Mouse (Mus musculus) adrenal gland, postnatal 14 days (tissue): Measurements from ENCODE around the gene Kcnk5. TPM values are rescaled to one million over a fixed set of nuclear protein-coding genes. Genes with fewer than 3 reads are reported as not detected.

Source experiments
- DNase-seq: peaks from one replicate; pipeline ENCODE4 v3.0.0; 2021; ENCODE audit warnings: mixed read lengths
- long read RNA-seq, 2 experiments: library from polyadenylated mRNA; stranded (forward); transcript quantifications; one replicate each; pipeline ENCODE4 v2.0.0; 2021
- total RNA-seq: library from RNA; stranded (reverse); gene quantifications from 2 replicates; pipeline ENCODE4 v1.2.3, GENCODE M21; 2021

Kcnk5 gene
- 8.8 and 14.2 TPM in 2 replicates for total RNA-seq
- long read RNA-seq, experiment 1, transcript Kcnk5-201 (5 exons, 3,392 nt) = major isoform, 7 of 11 reads
- long read RNA-seq, experiment 1, partial matches to known transcripts = 1 of 11 reads
- long read RNA-seq, experiment 1, other reads (novel, unspliced or antisense) = 3 of 11 reads
- long read RNA-seq, experiment 2, transcript Kcnk5-201 (5 exons, 3,392 nt) = major isoform, 19 of 22 reads
- long read RNA-seq, experiment 2, partial matches to known transcripts = 1 of 22 reads
- long read RNA-seq, experiment 2, other reads (novel, unspliced or antisense) = 2 of 22 reads

- peak; percentile 96 for DNase-seq
Measured at GRCm38 (mm10) chr14:20181466-20181921, at the start of gene Kcnk5. Gene Kcnk5 (minus strand): TSS chr14:20181809.

DNA sequence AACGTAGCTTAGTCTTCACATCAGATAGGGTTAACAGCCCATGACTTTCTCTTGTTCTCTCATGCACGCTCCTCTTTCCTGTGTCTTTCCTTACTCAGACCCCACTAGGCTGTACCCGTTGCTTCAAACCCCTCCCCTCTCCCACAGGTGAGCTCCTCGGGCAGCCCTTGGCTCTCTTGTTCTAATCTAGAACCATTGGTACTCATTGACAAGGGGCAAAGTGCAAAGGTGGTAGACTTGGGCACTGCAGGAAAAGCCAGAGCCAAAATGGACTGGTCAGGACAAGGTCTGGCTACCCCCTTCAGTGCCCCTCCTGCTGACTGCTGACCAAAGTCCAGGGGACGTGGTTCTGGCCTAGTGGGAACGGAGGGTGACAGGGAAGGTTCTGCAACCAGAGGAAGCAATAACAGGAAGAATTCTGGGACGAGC, 48.5 kb upstream of the Kcnk5 start:
- no peak for DNase-seq

GRCm38 (mm10) chr14:20229437-20229836, 47.8 kb upstream of the Kcnk5 start:
- DNase-seq = no peak

DNA sequence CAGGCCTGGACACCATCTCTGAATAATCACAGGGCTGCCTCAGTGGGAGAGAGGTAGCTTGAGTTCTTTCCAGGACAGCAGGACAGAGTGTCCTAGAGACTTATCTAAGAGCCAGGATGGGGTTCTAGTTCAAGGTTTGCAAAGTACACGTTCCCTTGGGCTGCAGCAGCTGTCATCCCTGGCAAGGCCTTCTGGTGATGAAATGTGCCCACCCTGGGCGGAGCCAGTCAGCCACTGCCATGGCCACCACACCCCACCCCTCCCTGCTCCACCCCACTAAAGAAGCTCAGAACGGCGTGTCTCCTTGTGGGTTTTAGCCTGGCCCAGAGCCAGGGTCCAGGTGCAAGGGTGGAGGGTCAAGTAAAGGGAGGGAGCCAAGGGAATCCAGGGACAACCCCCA, 46.7 kb upstream of the Kcnk5 start:
- peak; percentile 76 for DNase-seq

DNA sequence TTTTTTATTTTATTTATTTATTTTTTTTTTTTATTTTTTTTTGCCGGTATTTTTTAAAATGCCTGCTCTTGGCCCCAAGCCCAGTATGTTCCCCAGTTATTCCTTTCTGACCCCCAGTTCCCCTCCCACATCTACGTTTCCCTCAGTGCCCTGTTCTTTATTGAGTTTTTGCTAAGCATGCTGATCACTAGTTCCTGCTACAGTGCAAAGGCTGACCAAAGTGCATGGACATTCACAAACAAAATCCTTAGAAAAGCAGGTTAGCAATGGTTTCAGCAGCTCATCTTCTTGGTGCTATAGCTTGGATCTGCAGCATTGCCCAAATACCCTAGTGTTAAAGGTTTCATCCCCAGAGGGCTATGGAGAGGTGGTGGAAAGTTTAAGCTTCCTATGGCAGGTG, 45.4 kb upstream of the Kcnk5 start:
- DNase-seq = no peak

GRCm38 (mm10) chr14:20226488-20226887, 44.9 kb upstream of the Kcnk5 start:
- DNase-seq = no peak

GRCm38 (mm10) chr14:20225525-20225924, 43.9 kb upstream of the Kcnk5 start:
- DNase-seq = no peak

DNA sequence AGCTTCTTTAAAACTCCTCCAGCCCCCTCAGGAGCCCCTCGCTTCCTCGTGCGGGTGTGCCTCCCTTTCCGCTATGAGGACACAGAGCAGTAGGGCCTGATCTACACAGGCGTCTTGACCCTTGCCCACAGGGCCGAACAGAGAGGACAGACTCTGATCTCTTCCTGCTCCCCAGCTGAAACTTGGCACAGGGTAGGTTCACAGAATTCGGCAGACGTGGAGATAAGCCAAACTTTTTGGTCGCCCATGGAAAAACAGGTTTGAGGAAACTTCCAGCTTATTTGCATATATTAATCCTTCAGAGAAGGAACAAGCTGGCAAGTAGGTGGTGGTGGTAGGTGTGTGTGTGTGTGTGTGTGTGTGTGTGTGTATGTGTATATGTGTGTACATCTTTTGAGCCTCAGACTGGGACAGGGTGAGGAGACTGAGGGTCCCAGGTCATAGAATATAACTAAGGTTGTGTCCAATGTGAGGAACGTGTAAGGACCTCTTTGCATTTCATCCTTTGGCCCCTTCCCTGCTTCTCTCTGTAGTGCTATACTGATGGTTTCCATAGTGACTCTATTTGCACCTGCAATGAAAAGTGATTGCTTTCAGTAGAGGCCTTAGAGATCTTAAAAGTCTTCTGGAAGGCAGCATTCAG, 43.1 kb upstream of the Kcnk5 start:
- no peak for DNase-seq

DNA sequence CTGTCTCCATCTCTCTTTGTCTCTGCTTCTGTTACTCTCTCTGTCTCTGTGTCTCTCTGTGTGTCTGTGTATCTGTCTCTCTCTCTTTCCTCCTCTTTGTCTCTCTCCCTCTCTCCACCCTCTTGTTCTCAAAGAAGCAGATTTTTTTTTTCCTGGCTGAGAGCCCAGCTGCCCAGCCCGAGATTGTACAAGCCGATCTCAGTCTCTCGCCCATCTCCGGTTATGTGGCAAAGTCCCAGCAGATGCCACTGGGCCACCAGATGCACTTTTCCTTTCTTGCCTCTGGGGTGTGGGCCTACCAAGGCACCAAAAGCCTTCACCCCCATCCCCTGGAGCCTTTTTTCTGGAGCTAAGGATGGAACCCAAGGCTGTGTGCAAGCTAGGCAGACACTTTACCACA, 42.6 kb upstream of the Kcnk5 start:
- peak; percentile 32 for DNase-seq

DNA sequence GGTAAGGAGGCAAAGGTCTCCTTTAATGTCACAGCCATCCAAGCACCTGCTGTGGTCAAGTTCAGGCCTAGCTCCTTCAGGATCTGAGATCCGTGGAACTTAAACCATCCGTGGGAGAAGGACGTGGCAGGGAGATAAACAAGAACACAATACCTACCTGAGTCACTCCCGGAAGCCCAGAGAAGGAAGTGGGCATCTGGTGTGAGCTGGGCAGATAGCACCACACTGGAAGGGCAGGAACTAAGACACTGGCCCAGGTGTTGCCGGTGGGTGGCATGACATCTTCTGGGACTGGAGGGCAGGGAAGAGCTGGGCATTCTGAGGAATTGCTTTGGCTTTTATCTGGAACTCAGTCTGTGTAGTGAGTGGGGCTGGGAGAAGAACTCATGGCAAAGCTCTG, 41.6 kb upstream of the Kcnk5 start:
- no peak for DNase-seq

DNA sequence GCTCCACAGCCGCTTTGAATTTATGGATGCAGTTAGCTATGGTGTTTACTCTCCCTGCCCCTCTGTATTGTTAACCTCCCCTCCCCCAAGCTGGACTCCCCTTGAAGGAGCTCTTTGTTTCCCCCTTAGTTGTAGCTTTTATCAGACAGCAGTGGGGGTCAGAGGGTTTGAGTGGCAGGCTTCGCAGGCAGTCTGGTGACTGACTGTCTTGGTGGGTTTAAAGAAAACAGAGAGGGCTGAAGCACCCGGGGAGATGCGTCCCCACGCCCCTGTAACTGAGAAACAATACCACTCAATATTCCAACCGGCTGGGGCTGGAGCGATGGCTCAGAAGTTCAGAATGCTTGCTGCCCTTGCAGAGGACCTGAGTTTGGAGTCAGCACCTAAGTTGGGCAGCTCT, 39.5 kb upstream of the Kcnk5 start:
- DNase-seq = no peak

DNA sequence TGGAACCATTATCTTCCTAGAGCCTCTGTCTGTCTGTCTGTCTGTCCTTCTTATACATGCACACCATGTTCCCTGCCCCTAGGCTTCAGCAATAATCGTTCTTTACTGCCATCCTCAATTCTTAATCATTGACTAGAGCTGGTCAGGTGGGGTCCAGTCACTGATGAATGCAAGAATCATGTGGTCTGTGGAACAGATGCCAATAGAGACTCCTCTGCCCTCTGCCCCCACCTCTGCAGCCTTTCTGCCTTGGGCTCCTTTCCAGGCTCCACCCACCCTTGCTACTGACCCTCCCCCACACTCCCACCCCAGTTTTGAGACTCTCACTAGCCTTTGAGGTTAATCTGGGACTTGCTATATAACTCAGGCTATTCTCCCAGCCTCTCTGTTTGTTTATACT, 38.2 kb upstream of the Kcnk5 start:
- no peak for DNase-seq

- DNase-seq = no peak
Measured at GRCm38 (mm10) chr14:20217299-20217864, 35.8 kb upstream of the Kcnk5 start.

GRCm38 (mm10) chr14:20216561-20217298, 35.1 kb upstream of the Kcnk5 start:
- DNase-seq = no peak

DNA sequence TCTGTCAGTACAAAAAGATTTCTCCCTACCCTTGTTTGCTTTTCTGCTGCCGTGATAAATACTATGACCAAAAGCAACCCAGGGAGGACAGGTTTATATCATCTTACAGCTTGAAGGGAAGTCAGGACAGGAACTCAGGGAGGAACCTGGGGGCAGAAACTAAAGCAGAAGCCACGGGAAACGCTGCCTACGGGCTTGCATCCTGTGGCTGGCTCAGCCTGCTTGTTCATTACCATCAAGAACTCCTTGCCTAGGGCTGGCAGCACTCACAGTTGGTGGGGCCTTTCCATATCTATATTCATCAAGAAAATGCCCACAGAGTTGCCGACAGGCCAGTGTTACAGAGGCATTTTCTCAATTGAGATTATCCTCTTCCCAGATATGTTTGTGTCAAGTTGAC, 34.2 kb upstream of the Kcnk5 start:
- DNase-seq = no peak

GRCm38 (mm10) chr14:20214125-20214524, 32.5 kb upstream of the Kcnk5 start:
- no peak for DNase-seq

DNA sequence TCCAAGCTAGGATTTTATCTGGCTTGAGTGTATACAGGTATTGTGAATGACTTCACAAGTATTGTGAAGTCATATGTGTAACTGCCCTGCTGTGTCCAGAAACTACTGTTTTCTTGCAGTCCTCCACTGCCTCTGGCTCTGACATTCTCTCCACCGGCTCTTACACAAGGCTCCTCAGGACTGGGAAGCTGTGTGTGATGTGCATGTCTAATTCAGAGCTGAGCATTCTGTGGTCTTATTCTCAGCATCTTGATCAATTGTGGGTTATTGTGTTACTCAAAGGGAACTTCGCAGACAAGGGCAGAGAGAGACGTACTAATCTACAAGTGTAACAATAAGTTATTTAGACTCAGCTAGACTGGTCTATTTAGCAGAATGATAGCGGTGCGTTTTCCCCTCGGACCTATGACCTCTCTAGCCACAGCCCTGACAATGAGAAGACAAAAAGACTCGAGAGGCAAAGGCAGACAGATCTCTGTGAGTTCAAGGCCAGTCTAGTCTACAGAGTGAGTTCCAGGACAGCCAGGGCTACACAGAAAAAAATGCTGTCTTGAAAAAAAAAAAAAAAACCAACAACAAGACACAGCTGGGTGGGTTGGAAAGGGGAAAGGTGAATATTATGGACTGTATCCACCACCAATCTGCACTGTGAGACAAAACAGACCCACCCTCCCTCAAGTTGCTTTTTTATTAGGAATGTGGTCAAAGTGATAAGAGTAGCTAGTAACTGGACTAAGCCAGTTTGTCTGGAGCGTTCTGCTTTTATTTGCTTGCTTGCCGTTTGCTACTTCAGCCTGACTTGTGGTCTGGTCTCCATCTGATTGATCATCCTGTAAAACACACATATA, 30.4 kb upstream of the Kcnk5 start:
- DNase-seq = no peak

GRCm38 (mm10) chr14:20209926-20210325, 28.3 kb upstream of the Kcnk5 start:
- DNase-seq = no peak

- no peak for DNase-seq
Measured at GRCm38 (mm10) chr14:20208435-20208834, 26.8 kb upstream of the Kcnk5 start.

DNA sequence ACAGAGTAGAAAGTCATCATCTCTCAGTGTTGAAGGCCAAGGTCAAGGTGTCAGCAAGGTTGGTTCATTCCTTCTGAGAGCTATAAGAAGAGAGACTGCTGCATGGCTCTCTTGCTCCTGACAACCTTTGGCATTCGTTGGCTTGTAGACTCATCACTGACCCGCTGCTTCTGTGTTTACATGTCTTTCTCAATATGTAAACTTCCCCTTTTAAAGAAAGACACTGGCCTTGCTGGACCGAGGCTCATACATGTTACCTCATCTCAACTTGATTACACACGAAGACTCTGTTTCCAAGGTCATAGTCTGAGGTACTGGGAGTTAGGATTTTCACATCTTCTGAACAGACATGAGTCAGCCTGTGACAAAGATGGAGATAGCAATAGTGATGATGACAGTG, 24.1 kb upstream of the Kcnk5 start:
- no peak for DNase-seq

- DNase-seq = no peak
Measured at GRCm38 (mm10) chr14:20203301-20203700, 21.7 kb upstream of the Kcnk5 start.

DNA sequence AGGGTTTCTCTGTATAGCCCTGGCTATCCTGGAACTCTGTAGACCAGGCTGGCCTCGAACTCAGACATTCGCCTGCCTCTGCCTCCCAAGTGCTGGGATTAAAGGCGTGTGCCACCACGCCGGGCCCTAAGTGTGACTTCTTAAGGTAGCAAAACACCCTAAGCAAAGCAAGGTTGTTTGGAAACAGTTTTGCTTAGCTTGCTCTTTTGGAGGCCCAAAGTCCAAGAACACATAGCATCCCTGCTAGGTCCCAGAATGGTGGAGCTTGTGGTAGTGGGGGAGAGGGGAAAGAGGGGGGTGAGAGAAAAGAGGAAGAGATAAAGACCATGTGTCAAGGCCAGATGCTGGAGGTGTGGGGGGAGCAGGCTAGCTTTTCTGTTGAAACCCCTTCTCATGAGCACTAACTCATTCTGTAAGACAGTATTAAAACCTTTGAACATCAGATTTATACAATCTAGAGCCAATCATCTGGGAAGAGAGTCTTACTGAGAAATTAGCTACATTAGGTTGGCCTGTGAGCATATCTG, 21.1 kb upstream of the Kcnk5 start:
- no peak for DNase-seq
